Comparison of ENCODE assay signal across 10 mouse cellular contexts in the genomic region with DNA sequence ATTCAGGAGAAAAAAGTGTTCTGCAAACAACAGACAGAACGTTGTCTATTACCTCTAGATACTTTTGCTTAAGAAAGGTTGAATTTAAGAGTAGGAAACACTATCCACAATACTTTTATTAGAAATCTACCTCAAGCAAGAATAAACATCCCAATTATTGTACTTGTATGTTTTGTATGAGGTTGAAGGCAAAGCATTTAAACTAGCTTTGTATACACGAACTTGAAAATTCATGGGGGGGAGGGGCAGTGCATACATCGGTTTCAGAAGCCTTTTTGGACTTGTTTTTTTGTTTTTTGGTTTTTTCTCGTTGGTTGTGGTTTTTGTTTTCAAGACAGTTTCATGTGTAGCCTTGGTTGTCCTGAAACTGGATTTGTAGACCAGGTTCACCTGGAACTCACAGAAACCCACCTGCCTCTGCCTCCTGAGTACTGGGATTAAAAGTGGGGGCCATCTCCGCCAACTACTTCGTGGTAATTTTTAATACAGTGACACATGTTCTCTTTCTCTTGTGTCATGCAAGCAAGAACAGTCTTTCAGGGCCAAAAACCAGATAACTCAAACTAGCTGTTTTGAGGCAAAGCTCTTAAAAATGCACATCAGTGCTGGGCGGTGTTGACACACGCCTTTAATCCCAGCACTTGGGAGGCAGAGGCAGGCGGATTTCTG. TPM values are rescaled to one million over a fixed set of nuclear protein-coding genes. Genes with fewer than 3 reads are reported as not detected.
DNase-seq lines count a peak whose midpoint lies in the region; ATAC-seq lines count a peak whose summit lies in the region.
"Had no signal": no experiment of that assay in that cellular context is flagged by ENCODE, and none has a peak within 500 bp of the region (broad histone marks: within the 10 kb centered on the region; RNA-seq: fewer than 3 reads in every experiment).

No protein-coding gene starts in this region.

- no peak for DNase-seq in lung, postnatal 36 days
- no peak for DNase-seq in embryonic facial prominence, embryonic 14.5 days (ENCODE audit: low spot score)
- no peak for DNase-seq in limb, embryonic 10.5 days (ENCODE audit: low spot score)
- no peak for DNase-seq in adrenal gland, postnatal 36 days
- no peak for DNase-seq in frontal cortex, postnatal 25 days (ENCODE audit: low spot score in 2 of 2)
- no peak for DNase-seq in kidney, adult 9 months

- H3K9ac ChIP-seq in lung, embryonic 15.5 days, result peak overlapping the region; percentile 99; the same call in 1 of the 2 replicates
- H3K9ac ChIP-seq in embryonic facial prominence, embryonic 14.5 days (ENCODE audit: low read depth, low read length), result peak overlapping the region; percentile 100
- 0 out of 2 replicates have a peak overlapping the region, but pooled peaks have one; percentile 100 for H3K9ac ChIP-seq in neural tube, embryonic 15.5 days (replicated peaks)

- H3K4me3 ChIP-seq in lung, embryonic 15.5 days, result 0 out of 2 replicates have a peak overlapping the region, but pooled peaks have one; percentile 84
- peak overlapping the region; percentile 99 for H3K4me3 ChIP-seq in embryonic facial prominence, embryonic 14.5 days (ENCODE audit: low read depth, low read length)
- peak overlapping the region; percentile 85 for H3K4me3 ChIP-seq in limb, embryonic 10.5 days
- H3K4me3 ChIP-seq in neural tube, embryonic 15.5 days (replicated peaks), result 0 out of 2 replicates have a peak overlapping the region, but pooled peaks have one; percentile 80

- ATAC-seq in lung, embryonic 15.5 days (ENCODE audit: borderline replicate concordance, extremely low read depth, low FRiP score, low TSS enrichment), result no peak
- no peak for ATAC-seq in embryonic facial prominence, embryonic 14.5 days (ENCODE audit: low read depth)
- no peak for ATAC-seq in neural tube, embryonic 15.5 days (ENCODE audit: low FRiP score)

- H3K4me1 ChIP-seq in lung, embryonic 15.5 days, result peaks cover 14% of the 10 kb centered on the region
- H3K4me1 ChIP-seq in embryonic facial prominence, embryonic 14.5 days (ENCODE audit: control insufficient read depth, insufficient read depth, low read length), result peaks cover 6% of the 10 kb centered on the region
- H3K4me1 ChIP-seq in limb, embryonic 10.5 days, result peaks cover 26% of the 10 kb centered on the region
- H3K4me1 ChIP-seq in neural tube, embryonic 15.5 days, result peaks cover 17% of the 10 kb centered on the region

- 0 out of 2 replicates have a peak, but pooled peaks cover 2% of the 10 kb centered on the region for H3K36me3 ChIP-seq in lung, embryonic 15.5 days
- 0 out of 2 replicates have a peak, but pooled peaks cover 2% of the 10 kb centered on the region for H3K36me3 ChIP-seq in embryonic facial prominence, embryonic 14.5 days (ENCODE audit: control insufficient read depth, insufficient read depth, low read length)
- H3K36me3 ChIP-seq in limb, embryonic 10.5 days, result peaks cover 6% of the 10 kb centered on the region; the same call in 1 of the 2 replicates
- no peaks in the 10 kb centered on the region for H3K36me3 ChIP-seq in neural tube, embryonic 15.5 days

- 72% methylated on average over 9 of the region's 9 CpGs for WGBS in lung, embryonic 15.5 days
- 75% methylated on average over 9 of the region's 9 CpGs for WGBS in embryonic facial prominence, embryonic 14.5 days
- WGBS in limb, embryonic 10.5 days, result 86% methylated on average over 9 of the region's 9 CpGs
- WGBS in neural tube, embryonic 15.5 days, result 74% methylated on average over 9 of the region's 9 CpGs

- peak overlapping the region; percentile 72 for H3K4me2 ChIP-seq in lung, embryonic 15.5 days
- H3K4me2 ChIP-seq in embryonic facial prominence, embryonic 14.5 days (ENCODE audit: low read depth, low read length), result peak overlapping the region; percentile 62
- peak overlapping the region; percentile 71 for H3K4me2 ChIP-seq in neural tube, embryonic 15.5 days

- peak overlapping the region; percentile 100; the same call in 1 of the 2 replicates for H3K27ac ChIP-seq in lung, embryonic 15.5 days
- H3K27ac ChIP-seq in embryonic facial prominence, embryonic 14.5 days (replicated peaks; ENCODE audit: low read depth, low read length), result peak overlapping the region; percentile 100
- peak overlapping the region; percentile 100; the same call in 1 of the 2 replicates for H3K27ac ChIP-seq in limb, embryonic 10.5 days
- H3K27ac ChIP-seq in neural tube, embryonic 15.5 days (replicated peaks), result peak overlapping the region; percentile 100

- no peaks in the 10 kb centered on the region for H3K27me3 ChIP-seq in lung, embryonic 15.5 days
- H3K27me3 ChIP-seq in embryonic facial prominence, embryonic 14.5 days (replicated peaks; ENCODE audit: control insufficient read depth, insufficient read depth, low read length), result no peaks in the 10 kb centered on the region
- H3K27me3 ChIP-seq in limb, embryonic 10.5 days (ENCODE audit: low read depth, poor library complexity, severe bottlenecking), result no peaks in the 10 kb centered on the region
- H3K27me3 ChIP-seq in neural tube, embryonic 15.5 days (replicated peaks), result no peaks in the 10 kb centered on the region

- no peaks in the 10 kb centered on the region for H3K9me3 ChIP-seq in lung, embryonic 15.5 days
- H3K9me3 ChIP-seq in embryonic facial prominence, embryonic 14.5 days (ENCODE audit: control insufficient read depth, low read length), result no peaks in the 10 kb centered on the region
- H3K9me3 ChIP-seq in limb, embryonic 10.5 days (replicated peaks), result no peaks in the 10 kb centered on the region
- H3K9me3 ChIP-seq in neural tube, embryonic 15.5 days (replicated peaks), result no peaks in the 10 kb centered on the region

RNA-seq across cellular contexts. Expression of a gene that starts 1.3 kb away (rescaled TPM):
- polyA plus RNA-seq in lung, embryonic 15.5 days (2015; fragmentation: Nextera tagmentation; extraction: Ambion mirVana), result 57.5 and 59.1 TPM in 2 replicates
- polyA plus RNA-seq in embryonic facial prominence, embryonic 14.5 days (2014; fragmentation: Nextera tagmentation; extraction: Ambion mirVana), result 68.8 and 69.2 TPM in 2 replicates
- 47.6 and 58.2 TPM in 2 replicates for polyA plus RNA-seq in limb, embryonic 10.5 days (2016; fragmentation: Nextera tagmentation; extraction: Ambion mirVana)
- polyA plus RNA-seq in neural tube, embryonic 15.5 days (2015; fragmentation: Nextera tagmentation; extraction: Ambion mirVana), result 27.7 and 35.3 TPM in 2 replicates
- 10 to 100 TPM; 54.0 to 62.2 TPM for total RNA-seq in adrenal gland, postnatal 36 days (2021)

RNA-seq across cellular contexts. Expression of a gene that starts 4.9 kb away (rescaled TPM):
- polyA plus RNA-seq in lung, embryonic 15.5 days (2015; fragmentation: Nextera tagmentation; extraction: Ambion mirVana), result not detected in 2 replicates
- polyA plus RNA-seq in embryonic facial prominence, embryonic 14.5 days (2014; fragmentation: Nextera tagmentation; extraction: Ambion mirVana), result not detected in 2 replicates
- polyA plus RNA-seq in limb, embryonic 10.5 days (2016; fragmentation: Nextera tagmentation; extraction: Ambion mirVana), result not detected in 2 replicates
- not detected in 2 replicates for polyA plus RNA-seq in neural tube, embryonic 15.5 days (2015; fragmentation: Nextera tagmentation; extraction: Ambion mirVana)
- not detected for total RNA-seq in adrenal gland, postnatal 36 days (2021)
- total RNA-seq: layer of hippocampus, postnatal 14 days had no signal
- polyA plus RNA-seq: small intestine, adult 2 months had no signal
